Mouse (Mus musculus) megakaryocyte progenitor cell, adult 5-6 weeks (primary cell): ENCODE results near the gene Atf7. TPM values are rescaled to one million over a fixed set of nuclear protein-coding genes. Genes with fewer than 3 reads are reported as not detected.

ENCODE experiments used
- ATAC-seq: replicated peaks from 2 replicates; pipeline ENCODE4 v1.8.0; 2016; ENCODE audit warnings: mild to moderate bottlenecking, moderate TSS enrichment, inconsistent platforms; ENCODE audit not compliant: poor library complexity
- total RNA-seq, 2 experiments: library from RNA; stranded (forward) in 1 of 2; stranded (reverse) in 1 of 2; fragments of 157-497, 149-512 nt in 1 of 2; fragments of 200-1000 nt in 1 of 2; gene quantifications; 2 replicates each; pipeline versions ENCODE4 v1.2.3 to v1.2.4; 2015 to 2017

Gene Atf7
- total RNA-seq, 2 experiments from 2014 or later = 35.3 to 164 TPM

DNA sequence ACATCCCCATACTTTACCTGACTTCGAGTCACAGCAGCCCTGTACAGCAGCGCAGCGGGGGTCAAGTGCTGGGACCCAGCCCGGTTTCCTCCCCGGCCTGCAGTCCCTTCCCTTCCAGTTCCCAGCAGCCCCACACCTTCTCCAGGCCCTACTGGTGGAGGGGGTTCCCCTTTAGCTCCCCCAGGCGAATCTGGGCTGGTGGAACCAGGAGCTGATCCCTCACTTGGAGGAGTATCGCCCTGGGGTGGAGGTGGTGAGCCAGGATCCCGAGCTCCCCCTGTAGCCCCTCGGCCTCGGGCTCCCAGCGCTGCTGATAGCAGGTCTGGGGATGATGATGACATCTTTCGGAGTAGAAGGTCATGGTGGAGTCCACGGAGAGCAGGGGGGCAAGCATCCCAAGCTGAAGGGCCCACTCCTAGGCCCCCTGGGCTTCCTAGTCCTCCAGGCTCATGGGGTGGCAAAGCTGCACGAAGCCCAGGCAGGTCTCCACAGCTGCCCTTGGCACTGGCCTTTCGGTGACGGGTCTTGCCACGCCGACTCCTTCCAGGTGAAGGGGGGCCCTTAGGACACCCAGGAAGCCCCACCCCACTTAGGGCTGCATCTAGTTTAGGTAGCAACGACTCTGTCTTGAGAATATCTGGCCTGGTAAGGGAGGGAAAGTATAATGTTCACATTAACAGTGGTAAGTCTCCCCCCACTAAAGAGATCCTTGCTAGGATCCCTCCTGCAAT, 124.0 kb downstream of the Atf7 start:
- ATAC-seq = no peak

DNA sequence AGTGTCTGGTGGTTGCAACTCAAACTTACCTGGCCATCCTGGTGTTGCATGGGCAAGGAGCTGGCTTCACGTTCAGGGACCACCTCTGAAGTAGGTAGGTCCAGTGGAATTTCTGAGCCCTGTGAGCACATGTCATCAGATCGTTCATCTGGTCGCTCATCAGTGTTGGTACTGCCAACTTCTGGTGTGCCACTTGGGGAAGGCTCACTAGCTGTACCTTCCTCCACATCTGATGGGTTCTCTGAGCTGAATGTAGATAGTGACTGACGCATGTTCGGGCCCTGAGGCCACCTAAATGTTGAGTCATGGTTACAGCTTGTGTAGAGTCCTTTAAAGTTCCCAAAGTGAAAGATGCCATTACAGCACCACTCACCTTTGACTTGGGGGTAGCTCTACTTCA, 124.8 kb downstream of the Atf7 start:
- ATAC-seq = no peak

DNA sequence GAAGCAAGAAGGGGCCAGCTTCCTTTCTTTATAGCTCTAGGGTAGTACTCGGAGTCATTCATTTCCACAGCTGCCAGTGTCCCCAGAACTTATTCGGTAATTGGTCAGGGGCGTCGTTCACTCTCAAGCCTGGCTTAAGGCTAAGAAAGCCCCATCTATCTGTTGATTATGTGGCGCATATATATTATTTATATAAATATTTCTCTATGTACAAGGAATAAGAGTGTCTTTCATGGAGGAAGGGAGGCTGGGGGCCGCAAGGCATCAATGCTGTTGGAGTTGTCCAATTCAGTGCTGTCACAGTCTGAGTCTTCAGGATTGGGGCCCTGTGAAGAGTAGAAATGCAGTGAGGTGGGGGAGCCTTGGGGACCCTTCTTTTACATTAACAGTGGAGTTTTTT, 125.4 kb downstream of the Atf7 start:
- ATAC-seq = no peak

DNA sequence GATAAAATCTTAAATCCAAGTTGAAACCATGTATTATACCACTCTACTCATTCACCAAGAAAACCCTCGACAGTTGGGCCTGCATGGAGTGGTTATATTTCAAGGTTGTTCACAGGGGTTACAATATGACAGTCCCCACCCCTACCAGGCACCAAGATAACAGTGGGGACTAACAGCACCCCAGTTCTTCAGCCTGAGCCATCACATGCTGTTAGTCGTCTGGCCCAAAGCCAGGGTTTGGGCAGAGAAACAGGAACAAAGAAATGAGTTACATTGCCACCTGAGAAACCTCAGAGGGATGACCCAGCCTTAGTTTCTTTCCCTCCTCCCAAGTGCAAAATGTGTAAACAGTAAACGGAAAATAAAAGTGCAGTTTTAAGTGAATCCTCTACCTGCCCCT, 125.9 kb downstream of the Atf7 start:
- ATAC-seq = peak; percentile 45

DNA sequence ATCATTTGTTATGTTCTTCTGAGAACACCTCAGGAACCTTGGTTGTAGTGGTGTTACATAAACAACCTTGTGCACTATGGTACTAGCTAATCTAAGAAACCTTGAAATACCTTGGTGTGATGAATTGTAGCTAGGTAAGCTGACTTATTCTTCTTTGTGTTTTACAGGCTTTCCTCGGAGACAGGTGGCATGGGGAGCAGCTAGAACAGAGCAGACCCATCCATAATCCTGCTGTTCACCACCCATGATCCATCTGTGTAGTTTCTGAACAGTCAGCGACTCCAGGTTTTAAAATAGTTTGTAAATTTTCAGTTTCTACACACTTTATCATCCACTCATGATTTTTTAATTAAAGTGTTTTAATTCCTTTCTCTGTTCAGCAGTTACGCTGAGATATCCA, 126.9 kb downstream of the Atf7 start:
- no peak for ATAC-seq

DNA sequence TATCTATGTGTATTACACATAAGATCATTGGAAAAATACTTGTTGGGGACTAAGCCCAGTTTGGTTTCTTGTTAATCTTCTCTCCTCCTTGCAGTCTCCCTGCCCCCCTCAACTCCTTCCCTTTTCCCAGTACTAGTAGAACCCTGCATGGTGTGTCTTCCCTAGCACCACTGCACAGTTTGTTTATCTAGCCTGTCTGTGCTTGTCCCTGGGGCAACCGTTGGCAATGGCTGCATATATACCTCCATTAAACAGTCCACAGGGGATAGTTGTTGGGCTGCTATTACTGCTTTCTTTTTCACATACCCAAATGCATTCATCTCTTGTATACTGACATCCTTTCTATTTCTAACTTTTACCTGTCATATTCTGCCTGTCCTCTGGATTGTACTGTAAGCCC, 137.6 kb downstream of the Atf7 start:
- no peak for ATAC-seq

DNA sequence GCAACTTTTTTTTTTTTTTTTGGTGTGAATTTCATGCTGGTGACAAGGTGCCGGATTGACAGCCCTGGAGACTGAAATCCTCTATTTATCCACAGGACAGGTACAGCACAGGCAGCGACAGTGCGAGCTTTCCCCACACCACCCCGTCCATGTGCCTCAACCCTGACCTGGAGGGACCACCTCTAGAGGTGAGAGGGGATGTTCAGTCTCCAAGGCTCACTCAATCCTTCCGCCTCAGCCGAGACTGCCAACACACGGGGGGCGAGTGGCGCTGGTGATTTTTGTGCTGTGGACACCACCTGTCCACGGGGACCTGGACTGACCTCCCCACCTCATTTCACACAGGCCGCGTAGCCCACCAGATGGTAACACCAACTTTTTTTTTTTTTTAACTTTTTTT, 139.4 kb downstream of the Atf7 start:
- ATAC-seq = no peak

DNA sequence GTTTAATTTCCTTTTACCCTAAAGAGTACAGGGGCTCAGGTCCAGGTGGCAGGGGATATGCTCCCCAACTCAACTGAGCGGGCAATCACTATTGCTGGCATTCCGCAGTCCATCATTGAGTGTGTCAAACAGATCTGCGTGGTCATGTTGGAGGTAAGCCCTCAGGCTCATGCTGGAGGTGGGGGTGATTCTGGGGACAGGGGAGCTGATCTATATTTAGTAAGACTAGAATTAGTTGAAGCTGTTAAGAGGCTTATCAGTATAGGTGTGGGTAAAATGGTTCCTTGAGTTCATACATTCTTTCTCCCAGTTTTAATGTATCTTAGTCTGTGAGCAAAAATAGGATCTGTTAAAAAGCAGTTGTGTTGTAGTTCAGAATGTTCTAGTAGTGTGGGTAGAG, 142.1 kb downstream of the Atf7 start:
- ATAC-seq = no peak

Other genes starting within 250 kb of the Atf7 start
- 62.0 and 63.9 TPM in 2 replicates for gene Sp1, start 219.3 kb downstream of the Atf7 start, total RNA-seq (2015)
- 46.4 and 52.9 TPM in 2 replicates for gene Sp1, start 219.3 kb downstream of the Atf7 start, total RNA-seq (2017)
- 0.07 TPM in 1 of 2 replicates, not detected in the other for gene Amhr2, start 180.1 kb downstream of the Atf7 start, total RNA-seq (2015)
- not detected in 2 replicates for gene Amhr2, start 180.1 kb downstream of the Atf7 start, total RNA-seq (2017)
- gene Prr13, start 166.4 kb downstream of the Atf7 start, total RNA-seq (2015) = 71.0 and 73.0 TPM in 2 replicates
- gene Prr13, start 166.4 kb downstream of the Atf7 start, total RNA-seq (2017) = 48.6 and 51.5 TPM in 2 replicates
- gene Pcbp2, start 154.9 kb downstream of the Atf7 start, total RNA-seq (2015) = 946 and 973 TPM in 2 replicates
- 175 and 191 TPM in 2 replicates for gene Pcbp2, start 154.9 kb downstream of the Atf7 start, total RNA-seq (2017)
- gene Gm10337, start 121.7 kb downstream of the Atf7 start, total RNA-seq (2015) = not detected in 2 replicates
- gene Gm10337, start 121.7 kb downstream of the Atf7 start, total RNA-seq (2017) = not detected in 2 replicates
- gene Map3k12, start 108.4 kb downstream of the Atf7 start, total RNA-seq (2015) = 1.2 TPM in 1 of 2 replicates, not detected in the other
- gene Map3k12, start 108.4 kb downstream of the Atf7 start, total RNA-seq (2017) = 0.12 and 0.24 TPM in 2 replicates
- 13.1 and 17.4 TPM in 2 replicates for gene Tarbp2, start 107.3 kb downstream of the Atf7 start, total RNA-seq (2015)
- gene Tarbp2, start 107.3 kb downstream of the Atf7 start, total RNA-seq (2017) = 22.6 and 26.7 TPM in 2 replicates
- gene Npff, start 100.5 kb downstream of the Atf7 start, total RNA-seq (2015) = 7.2 and 8.9 TPM in 2 replicates
- 1.2 TPM in 1 of 2 replicates, not detected in the other for gene Npff, start 100.5 kb downstream of the Atf7 start, total RNA-seq (2017)
- 0.78 TPM in 1 of 2 replicates, not detected in the other for gene Gm28047, start 397 bp downstream of the Atf7 start, total RNA-seq (2015)
- not detected in 2 replicates for gene Gm28047, start 397 bp downstream of the Atf7 start, total RNA-seq (2017)
- gene Atp5g2, start 46.9 kb upstream of the Atf7 start, total RNA-seq (2015) = 58.2 and 76.2 TPM in 2 replicates
- 57.1 and 73.8 TPM in 2 replicates for gene Atp5g2, start 46.9 kb upstream of the Atf7 start, total RNA-seq (2017)
- gene Calcoco1, start 96.7 kb upstream of the Atf7 start, total RNA-seq (2015) = 12.0 and 16.8 TPM in 2 replicates
- 9.2 and 10.8 TPM in 2 replicates for gene Calcoco1, start 96.7 kb upstream of the Atf7 start, total RNA-seq (2017)